Mouse (Mus musculus) left cerebral cortex, adult 11 months (tissue): ENCODE results near the gene Ptpn6.

Experiments used
- DNase-seq: peaks from one replicate; pipeline ENCODE4 v3.0.0; 2022; ENCODE audit warnings: low spot score

Gene Ptpn6

DNA sequence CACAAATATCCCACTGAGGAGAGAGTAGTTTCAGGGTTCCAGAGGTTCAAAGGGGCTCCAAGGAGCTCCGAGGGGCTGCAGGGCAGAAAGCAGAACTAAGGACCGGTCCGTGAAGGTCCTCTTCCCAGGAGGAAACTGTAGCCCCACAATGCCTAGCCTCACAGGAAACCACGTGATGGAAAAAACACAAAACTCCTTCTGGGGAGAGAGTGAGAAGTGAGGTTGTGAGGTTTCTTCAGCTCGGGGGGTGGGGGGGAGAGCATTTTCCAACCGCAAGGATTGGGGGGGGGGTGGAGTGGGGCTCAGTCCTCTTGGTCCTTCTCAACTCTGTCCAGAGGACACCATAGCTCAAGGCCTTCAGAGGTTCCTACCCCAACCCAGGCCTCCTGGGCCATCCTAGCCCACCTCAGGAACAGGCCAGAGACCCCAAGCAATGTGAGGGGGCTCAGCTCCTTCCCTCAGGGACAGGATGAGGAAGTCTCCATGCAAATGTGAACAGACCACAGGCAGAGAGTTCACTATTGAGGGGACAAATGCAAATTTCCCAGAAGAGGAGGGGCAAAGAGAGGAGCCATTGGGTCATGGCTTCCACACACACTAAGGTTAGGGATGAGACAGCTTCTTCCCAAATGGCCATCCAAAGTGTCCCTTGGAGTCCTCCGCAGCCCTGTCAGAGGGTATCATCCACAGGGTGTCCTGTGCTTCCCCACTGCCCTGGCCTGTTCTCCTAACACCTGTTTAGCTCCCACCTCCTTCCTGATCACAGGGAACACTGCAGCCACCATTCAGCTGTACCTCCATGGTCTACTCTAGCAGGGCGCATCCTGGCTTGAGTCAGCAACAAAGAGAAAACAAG is 8.4 kb downstream of the Ptpn6 start:
- DNase-seq, result no peak

GRCm38 (mm10) chr6:124728621-124729020 is 9.9 kb downstream of the Ptpn6 start:
- no peak for DNase-seq

GRCm38 (mm10) chr6:124724472-124724871 is 14.0 kb downstream of the Ptpn6 start:
- no peak for DNase-seq

GRCm38 (mm10) chr6:124723541-124723940 is 15.0 kb downstream of the Ptpn6 start:
- no peak for DNase-seq

- DNase-seq, result no peak
Observed at GRCm38 (mm10) chr6:124722876-124723473, 15.5 kb downstream of the Ptpn6 start.

DNA sequence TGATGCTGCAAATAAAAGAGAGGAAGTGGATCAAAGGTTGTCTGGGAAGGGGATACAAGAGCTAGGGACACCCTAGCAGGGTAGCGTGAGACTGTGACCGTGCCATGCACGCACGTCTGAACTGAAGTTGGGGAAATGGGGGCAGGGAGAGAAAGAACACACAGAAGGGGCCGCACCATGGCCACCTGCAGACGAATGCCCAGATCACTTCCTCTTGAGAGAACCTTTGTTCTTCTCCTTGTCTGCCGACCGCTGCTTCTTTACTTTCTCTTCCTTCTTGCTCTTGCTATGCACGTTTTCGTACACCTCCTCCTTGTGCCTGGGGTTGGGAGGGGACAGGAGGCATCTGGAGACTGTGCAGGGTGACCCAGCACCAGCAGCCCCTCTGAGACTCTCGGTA is 17.6 kb downstream of the Ptpn6 start:
- DNase-seq, result no peak

GRCm38 (mm10) chr6:124719354-124719978 is 19.0 kb downstream of the Ptpn6 start:
- no peak for DNase-seq

DNA sequence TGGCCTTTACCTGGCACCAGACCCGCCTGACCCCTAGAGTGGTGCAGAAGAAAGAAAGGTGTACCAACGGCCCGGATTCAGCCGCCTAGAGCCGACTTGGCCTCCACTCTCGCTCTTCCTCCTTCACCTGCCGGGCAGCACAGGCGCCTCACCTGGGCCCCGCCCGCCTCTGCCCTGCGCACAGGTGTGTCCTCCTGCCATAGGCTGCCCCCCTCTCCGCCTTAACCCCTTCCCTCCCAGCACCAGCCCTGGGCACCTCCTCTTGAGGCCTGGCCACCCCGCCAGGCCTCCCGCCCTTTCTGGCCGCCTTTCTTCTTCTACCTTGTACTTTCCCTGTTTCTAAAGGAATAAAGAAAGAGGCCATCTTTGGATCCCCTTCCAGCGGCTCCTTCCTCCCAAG is 19.8 kb downstream of the Ptpn6 start:
- no peak for DNase-seq

DNA sequence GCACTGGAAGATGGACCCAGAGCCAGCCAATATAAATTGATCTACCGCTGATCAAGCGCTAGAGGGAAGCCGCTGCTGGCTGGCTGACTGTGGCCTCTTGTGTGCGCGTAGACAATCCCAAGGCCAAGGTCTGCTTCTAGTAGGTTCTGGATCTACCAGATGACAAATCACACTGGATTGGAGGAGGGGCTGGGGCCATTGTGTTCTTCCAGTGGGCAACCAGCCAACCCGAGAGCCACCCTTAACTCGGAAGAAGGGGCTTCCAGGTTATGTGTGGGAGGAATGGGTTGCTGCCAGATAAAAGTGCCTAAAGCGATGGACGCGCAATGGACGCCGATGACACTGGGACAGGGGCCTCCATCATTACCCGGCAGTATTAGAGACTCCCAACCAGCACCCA is 20.5 kb downstream of the Ptpn6 start:
- no peak for DNase-seq

DNA sequence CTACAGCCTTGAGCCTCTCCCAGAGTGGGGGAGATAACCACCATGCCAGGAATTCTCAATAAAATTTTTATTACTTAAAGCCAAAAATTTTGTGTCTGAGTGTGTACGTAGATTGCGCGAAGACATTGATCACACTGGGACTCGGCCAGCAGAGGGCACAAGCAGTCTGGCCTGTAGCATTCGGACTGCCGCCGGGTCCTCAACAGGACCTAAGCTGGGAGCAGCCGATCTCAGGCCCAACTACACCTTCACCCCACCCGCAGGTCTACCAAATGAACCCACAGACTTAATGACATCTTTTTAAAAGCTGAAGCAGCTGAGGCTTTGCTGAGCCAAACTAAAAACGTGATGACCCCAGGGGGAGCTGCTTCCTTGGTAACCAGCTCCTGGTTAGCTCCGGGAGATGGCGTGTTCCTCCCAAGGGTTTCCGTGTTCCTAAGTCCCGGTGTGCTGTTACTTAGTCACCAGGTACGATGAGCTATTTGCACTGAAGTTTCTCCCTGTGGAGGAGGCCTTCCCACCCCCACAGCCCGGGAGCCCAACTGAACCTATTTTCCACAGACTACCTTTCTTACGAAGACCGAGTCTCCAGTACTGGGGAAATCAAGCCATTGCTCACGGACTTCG is 21.5 kb downstream of the Ptpn6 start:
- DNase-seq, result no peak

DNA sequence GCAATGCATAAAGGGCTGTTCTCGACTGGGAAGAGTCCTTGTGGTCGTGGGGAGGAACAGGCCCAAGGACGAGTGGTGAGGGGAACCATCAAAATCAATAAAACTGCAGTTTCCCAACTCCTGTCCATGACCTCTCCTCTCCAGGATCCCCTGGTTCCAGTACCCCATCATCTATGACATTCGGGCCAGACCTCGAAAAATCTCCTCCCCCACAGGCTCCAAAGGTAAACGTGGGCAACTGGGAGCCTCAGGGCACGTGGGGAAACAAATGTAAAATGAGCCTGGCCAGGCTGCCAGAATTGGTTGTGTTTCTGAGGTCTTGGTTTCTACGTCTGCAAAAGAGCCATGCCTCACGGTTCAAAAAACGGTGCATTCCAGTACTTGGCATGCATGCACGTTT is 25.6 kb downstream of the Ptpn6 start:
- no peak for DNase-seq

DNA sequence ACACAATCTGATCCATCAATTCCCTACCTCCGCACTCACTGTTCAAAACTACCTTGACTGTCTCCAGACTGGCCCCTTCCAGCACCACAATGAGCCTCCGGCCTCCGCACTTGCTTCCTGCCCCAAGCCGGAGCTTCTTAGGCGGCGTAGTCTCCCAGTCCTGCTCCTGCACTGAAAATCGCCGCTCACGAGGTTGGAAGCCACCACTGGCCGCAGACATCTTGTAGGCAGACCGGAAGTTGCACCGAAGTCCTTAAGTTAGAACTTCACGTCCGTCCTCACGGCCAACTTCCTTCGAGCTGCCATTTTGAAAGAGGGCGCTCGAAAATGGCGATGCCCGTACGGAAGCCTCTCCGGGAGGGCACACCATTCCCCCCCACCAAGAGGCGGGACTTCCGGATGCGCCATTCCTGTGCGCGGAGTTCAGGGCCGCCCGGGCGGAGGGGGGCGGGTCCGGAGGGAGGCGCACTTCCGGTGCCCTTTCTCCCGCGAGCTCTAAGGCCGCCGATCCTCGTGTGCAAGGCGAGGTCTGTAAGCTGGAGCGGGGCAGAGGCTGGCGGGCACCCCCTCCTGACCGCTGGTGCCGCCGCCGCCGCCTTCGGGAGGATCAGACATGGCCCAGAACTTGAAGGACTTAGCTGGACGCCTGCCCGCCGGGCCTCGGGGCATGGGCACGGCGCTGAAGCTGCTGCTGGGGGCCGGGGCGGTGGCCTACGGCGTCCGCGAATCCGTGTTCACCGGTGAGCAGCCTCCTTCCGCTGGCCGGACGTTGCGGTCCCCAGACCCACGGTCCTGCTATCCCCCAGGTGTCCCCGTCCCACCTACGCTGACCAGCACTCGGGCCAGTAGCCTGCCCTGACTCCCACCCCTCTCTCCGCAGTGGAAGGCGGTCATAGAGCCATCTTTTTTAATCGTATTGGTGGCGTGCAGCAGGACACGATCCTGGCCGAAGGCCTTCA is 26.4 kb downstream of the Ptpn6 start, which contains the start of the genes Emg1 and Phb2:
Emg1 (minus strand) TSS at position 355 of the 959 bp plus-strand sequence.
Phb2 (plus strand) TSS at position 513 of the 959 bp plus-strand sequence.
- DNase-seq, result peak; percentile 96

DNA sequence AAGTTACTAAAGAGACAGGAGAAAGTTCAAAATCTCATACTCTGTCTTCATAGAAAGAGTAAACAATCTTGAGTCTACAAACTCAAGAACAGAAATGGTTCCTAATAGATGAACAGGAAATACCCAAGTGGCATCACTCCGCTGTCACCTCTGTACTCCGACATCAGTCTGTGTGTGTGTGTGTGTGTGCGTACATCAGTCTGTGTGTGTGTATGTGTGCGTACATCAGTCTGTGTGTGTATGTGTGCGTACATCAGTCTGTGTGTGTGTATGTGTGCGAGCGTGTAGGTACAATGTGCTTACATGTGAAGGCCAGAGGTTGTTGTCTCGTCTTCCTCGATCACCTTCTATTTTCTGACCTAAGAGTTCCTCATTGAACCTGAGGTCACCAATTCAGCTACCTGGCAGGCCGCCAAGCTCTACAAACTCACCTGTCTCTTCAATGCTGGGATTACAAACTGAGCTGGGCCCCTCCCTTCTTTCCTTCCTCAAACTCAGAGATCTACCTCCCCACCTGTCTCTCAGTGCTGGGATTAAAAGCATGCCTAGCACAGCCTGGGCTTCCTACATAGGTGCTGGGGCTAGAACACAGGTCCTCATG is 30.1 kb downstream of the Ptpn6 start:
- DNase-seq, result no peak

- DNase-seq, result no peak
Observed at GRCm38 (mm10) chr6:124706061-124706627, 32.4 kb downstream of the Ptpn6 start.

DNA sequence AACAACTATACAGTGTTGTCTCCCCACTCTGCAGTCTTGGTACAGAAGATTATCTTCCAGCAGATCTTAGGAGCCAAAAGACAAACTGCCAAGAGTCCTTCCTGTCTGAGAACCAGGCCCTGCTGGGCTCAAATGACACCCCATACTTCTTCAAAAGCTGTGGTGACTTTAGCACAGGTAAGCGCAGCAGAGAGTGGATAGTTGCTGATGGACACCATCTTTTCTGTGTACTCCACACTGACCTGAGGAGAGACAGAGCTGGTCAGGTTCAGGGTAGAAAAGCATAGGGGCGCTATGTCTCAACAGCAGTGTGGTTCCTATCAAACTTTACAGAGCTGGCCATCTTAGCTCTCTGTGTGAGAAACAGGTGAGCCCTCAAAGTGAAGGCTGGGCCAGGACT is 34.1 kb downstream of the Ptpn6 start:
- DNase-seq, result no peak

- DNase-seq, result no peak
Observed at GRCm38 (mm10) chr6:124703789-124704188, 34.7 kb downstream of the Ptpn6 start.

DNA sequence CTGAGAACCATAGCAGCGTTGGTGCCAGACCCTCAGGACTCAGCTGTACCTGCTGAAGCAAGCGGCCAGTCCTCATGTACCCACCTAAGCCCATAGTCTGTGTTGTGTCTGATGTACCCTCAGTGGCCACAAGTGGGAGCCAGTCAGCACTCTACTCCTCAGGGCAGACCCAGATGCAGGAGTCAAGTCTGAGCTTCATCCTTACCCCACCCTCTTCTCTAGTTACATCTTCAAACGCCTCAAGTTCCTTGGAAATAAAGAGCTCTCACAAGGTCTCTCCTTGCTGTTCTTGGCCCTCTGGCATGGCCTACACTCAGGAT is 35.8 kb downstream of the Ptpn6 start:
- no peak for DNase-seq

GRCm38 (mm10) chr6:124702102-124702783 is 36.3 kb downstream of the Ptpn6 start:
- no peak for DNase-seq

- no peak for DNase-seq
Observed at GRCm38 (mm10) chr6:124701338-124701737, 37.2 kb downstream of the Ptpn6 start.

- DNase-seq, result no peak
Observed at GRCm38 (mm10) chr6:124699962-124700610, 38.4 kb downstream of the Ptpn6 start.
